Mouse (Mus musculus) lung, adult 2 months (tissue): ENCODE results near the gene Mcpt4.

Experiments used
- CTCF ChIP-seq: fragments of 200-500 bp; IDR thresholded peaks from 2 replicates; pipeline ENCODE4 v1.5.1; 2011; ENCODE audit warnings: mild to moderate bottlenecking, low read length, control low read depth; ENCODE audit not compliant: insufficient read depth
- POLR2A ChIP-seq: fragments of 200-500 bp; IDR thresholded peaks from 2 replicates; pipeline ENCODE4 v1.6.1; 2011; ENCODE audit warnings: low read depth, mild to moderate bottlenecking, control low read depth, low read length, borderline replicate concordance; ENCODE audit errors: extremely low read depth

GRCm38 (mm10) chr14:56097597-56097996 lies 35.5 kb upstream of the Mcpt4 start:
- TF ChIP-seq POLR2A (no peak), CTCF (no peak)
